Mouse (Mus musculus) thymus, postnatal 0 days (tissue): ENCODE measurements around the gene Fat3. TPM values are rescaled to one million over a fixed set of nuclear protein-coding genes. Genes with fewer than 3 reads are reported as not detected.

Experiments
- DNase-seq: peaks from one replicate; pipeline ENCODE4 v3.0.0-alpha.2; 2015; ENCODE audit warnings: low spot score
- polyA plus RNA-seq: library from polyadenylated mRNA; unstranded; fragments of >200 nt; fragmentation: Nextera tagmentation; extraction: Ambion mirVana; gene quantifications from 2 replicates; pipeline ENCODE4 v1.2.1, GENCODE M21; 2015

The Fat3 gene
- polyA plus RNA-seq, 1 experiment from 2014 or later, result 0.30 TPM

DNA sequence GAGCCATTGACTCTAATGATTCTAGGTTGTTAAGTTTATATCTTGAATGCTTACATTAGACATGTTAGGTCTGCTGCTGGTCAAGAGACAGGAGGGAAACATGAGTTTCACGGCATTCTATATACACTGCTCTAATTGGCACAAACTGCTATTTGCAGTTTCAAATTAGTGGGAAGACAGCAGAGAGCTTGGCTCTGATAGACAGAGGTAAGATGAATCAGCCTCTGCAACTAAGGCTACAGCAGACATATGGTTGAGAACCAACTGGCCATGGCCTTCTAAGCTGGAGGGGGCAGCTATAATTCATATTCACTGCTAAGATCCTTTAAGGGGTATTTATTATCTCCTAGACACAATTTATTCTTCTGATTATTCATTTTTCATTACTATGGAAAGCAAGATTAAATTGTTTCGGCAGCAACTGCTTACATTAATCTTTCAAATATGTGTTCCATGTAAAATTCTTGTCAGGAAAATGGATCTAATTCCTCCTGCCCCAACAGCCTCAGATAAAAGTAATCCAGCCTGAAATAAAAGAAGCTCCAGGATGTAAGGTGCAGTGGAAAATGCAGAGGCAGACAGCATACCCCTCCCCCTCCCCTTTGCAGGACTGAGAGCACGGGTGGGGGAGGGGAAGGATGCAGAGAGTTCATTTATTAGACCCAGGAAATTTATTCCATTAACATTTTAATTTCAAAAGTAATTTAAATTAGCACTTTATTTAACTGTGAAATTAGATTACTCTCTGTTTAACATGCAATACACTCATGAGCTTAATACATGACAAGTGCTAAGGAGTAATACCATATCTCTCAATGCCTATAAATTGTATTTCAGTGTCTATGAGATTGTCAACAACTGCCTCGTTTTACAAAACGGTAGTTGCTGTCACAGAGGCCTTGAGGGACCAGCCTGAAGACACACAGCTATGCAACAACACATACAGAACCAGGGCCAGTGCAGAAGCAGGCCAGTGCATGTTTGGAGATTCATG is 189.9 kb downstream of the Fat3 start:
- no peak for DNase-seq

DNA sequence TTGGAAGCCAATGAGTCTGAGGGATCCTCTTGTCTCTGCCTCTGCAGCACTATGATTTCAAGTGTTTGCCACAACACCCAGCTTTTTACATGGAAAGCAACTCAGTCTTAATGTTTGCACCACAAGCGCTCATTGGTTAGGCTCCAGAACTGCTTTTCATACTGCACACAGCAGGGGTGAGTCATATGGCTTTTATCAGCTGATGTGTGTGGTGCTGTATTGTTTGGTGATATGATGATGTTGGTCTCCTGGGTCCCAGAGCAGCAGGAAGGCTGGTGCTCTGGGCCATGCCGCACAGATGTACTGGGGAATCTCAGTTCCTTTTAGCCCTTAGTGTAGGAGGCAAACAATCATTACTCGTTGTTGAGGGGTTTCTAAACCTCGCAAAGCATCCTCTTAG is 190.8 kb downstream of the Fat3 start:
- DNase-seq, result no peak

DNA sequence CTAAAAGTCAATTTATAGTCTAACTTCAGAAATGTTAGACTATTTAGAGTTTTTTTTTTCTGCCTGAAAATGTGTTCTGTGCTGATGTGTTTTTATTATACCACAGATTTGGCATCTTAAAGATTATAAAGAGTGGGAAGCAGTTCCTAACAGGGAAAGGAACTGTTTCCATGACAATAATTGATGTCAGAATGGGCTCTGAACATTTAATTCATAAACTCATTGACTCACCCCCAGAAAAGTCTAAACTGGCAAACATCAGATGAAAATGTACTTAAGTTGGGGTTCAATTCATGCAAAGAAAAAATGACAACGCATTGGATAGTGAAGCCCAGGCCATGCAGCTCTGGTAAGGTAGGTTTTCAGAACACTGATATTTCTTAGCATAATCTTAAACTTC is 193.3 kb downstream of the Fat3 start:
- no peak for DNase-seq

DNA sequence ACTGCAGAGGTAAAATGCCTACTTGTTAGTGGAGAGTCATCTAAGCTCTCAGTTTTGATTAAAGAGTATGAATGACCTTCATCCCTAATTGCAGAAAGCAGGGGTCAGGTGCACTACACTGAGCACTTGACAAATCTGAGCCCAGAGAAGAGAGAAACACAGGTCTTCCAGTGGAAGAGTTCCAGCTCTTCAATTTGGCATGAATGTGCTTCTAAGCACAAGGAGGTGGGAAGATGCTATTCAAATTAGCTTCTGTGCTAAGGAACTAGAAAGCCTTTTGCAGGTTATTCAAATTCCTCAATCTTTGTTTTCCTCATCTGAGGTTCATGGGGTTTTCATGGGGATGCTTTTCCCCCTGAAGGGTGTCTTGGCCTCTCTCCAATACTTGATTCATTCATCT is 194.9 kb downstream of the Fat3 start:
- DNase-seq, result no peak

DNA sequence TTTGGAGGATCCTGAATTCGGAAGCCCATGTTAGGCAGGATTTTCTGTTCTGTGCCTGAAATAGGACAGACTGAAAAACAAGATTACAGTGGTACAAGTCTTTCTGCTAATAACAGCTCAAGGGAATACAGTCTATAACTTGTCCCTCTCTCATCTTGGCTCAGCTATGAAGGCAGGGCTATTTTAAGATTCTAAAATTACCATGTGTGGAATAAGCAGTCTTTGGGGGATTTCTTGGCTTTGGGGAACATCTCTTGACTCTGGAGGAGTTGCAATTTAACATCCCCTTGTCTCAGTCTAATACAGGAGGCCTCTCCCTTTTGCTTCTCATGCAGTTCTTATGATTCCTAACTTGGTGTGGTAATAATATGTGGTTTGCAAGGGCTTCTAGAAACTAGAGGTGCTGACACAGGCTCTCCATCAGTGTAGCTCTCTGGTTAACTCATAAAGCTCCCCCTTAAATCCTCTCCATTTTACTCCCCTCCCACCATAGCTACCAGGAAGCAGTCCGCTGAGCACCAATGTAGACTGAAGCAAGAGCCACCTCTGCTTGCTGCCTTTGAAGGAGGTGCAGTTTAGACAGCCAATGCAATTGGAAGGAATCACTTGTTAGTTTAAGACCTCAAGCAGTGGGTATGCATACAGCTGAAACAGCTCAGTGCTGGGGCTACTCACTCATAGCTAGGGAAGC is 195.5 kb downstream of the Fat3 start:
- DNase-seq, result no peak

DNA sequence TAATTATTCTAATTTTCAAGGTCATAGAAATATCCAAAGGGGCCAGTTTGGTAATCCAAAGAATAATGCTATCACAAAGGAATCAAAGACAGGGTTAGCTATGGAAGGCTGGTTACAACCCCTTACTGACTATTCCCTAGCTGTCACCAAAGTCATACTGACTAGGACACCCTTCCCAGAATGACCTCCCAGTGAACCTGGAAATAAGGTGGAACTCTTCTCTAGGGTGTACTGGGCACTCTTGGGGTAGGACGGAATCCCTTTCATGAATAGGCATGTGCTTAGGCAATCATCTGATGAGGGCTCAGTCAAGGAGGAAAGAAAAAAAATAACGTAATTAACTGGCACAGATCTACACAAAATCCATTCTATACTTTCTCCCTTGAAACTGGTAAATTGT is 196.1 kb downstream of the Fat3 start:
- DNase-seq, result no peak

DNA sequence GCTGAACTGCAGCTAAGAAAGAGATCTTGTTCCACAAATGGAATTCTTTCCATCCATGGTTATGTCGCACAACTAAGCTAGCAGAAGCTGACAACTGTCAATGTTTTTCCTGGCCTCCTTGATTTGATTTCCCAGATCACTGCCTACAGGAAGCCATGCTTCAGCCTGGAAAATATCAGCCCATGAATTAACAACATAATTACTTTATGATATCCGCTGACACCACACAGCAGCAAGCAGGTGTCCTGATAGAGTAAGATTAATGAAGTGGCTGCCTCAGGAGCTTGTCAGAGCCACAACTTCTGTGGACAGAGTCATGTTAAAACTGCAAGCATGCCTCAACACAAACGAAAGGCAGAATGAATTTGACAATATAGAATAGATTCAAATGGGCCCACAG is 198.6 kb downstream of the Fat3 start:
- DNase-seq, result no peak

DNA sequence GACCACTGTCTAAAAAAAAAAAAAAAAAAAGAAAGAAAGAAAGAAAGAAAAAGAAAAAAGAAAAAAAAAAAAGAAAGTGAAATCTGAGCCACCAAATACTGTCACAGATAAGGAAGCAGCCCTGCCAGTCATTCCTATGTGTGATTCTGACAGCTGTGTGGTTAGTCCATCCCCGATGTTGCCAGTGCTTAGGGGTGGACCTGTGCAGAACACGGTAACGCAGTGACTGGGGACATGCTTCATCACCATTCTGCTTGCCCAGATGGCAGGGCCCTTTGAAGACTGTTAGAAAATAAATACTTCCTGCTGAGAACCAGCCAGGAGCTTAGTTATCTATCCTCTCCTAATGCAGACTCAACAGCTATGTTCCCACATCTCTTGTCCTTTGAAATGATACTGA is 203.2 kb downstream of the Fat3 start:
- no peak for DNase-seq

DNA sequence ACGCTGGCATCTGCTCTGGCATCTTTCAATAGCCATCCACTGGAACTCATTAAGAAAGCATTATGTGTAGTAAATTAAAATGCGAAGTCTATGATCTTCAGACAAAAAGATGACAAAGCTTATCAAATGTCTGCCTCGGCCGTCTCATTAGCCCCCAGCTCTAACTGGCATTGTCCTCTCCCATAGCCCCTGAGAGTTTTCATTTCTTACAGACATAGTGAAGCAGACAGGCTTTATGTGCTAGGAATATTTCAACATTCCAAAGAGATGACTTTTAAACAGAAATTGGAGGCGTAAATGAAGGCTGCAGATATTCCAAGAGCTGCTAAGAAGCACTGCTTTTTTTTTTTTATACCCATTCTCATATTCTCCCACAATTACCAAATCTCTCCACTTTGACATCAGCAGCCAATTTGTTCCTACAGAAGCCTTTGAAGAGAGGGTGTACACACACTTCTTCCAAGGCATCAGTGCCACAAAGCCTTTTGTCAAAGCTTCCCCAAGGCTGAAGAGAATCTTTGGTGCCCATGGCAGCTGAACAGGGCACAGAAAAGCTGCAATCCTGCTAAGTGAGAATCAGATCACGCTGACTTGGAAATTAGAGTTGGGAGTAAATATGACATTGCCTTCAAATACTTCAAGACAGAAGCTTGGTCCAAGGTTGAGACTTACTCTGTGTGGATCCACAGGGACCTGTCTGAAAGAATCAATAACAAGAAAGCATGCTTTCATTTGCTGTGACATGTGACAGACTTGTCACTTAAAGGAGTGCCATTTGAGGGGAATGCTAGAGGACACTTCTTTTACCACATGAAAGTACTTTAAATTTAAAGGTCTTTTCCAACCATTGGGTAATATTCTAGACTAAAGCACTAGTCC is 206.9 kb downstream of the Fat3 start:
- no peak for DNase-seq

DNA sequence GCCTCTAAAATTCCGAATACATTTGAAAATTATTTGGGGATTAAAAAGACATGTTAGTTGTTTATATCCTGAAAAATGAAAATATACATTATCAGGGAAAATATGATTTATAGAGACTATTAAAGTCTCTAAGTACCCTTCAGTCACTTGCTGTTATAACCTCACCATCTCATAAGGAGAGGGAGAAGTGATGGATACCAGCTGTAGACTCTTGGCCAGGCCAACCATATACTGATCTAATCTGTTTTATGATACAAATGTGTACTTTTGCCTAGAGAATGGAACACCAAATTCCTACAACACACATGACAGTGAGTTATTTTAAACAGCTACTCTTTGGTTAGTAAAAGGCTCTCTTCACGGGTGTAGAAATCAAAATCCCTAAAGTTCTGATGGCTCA is 208.6 kb downstream of the Fat3 start:
- DNase-seq, result no peak

DNA sequence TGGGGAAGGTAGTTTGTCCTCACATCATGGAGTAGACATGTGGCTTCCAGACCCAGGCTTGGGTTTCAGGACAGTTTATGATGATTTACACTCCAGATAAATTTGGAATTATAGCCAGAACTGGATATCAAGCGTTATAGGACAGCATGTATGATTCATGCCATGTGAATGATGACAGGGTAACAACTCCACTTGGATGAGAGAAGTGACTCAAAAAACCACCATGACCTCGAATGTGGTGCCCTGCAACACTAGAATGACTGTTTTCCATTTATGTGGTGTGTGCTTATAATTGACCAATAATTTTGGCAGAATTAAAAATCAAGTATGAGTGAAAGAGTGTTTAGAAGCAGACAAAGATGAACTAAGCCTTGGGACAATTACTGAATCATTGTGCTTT is 210.2 kb downstream of the Fat3 start:
- no peak for DNase-seq

DNA sequence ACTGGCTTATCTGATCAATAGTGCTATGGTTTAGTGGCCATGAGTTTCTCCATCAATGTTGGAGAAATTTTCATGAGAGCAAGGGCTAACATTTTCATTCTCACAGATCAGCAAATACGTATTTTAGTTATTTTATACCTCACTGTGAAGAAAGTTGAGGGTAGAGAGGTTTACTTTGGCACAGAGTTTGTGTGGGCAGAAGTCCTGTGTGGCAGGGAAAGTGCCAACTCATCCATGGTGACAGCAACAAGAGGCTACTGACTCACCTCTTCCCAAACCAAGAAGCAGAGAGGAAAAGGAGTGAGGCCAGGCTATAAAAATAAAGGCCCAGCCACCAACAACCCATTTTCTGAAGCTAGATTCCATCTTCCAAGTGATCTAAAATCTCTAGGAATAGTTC is 218.1 kb downstream of the Fat3 start:
- no peak for DNase-seq

DNA sequence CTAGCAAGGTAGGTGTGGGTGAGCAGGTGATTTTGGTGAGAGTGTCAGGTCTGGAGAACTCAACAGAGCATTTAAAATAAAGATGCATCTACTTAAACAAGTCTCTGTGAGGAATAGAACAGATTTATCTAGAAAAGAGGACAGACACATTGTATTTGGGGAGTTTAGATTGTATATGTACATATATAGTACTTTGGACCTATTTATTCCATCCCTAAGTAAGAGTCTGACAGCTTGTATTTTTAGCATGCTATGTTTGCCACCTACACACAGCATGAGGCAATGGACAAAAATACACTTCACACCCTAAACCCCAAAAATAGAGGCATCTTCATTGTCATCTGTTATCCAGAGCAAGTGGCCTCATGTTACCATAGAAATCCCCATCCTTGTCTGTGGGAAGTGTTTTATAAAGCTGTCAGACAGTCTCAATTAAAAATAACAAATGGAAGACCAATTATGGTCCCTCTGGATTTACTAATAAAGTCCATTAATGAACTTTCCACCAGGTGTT is 218.7 kb downstream of the Fat3 start:
- DNase-seq, result no peak

DNA sequence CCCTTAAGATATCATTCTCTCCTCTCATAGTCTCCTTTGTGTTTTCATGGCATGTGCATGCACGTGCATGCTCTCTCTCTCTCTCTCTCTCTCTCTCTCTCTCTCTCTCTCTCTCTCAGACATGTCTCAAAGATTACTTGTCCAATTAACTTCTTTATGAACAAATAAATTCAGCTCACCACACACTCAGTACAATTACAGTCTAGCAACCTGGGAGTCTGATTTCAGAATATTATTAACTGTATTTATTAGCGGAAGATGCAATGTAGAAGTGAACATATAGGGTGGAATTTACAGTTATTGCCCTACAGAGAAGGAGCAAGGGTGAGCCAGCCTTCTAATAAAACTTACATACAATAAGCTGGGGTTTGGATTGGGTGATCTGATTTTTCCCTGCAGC is 225.5 kb downstream of the Fat3 start:
- DNase-seq, result no peak

DNA sequence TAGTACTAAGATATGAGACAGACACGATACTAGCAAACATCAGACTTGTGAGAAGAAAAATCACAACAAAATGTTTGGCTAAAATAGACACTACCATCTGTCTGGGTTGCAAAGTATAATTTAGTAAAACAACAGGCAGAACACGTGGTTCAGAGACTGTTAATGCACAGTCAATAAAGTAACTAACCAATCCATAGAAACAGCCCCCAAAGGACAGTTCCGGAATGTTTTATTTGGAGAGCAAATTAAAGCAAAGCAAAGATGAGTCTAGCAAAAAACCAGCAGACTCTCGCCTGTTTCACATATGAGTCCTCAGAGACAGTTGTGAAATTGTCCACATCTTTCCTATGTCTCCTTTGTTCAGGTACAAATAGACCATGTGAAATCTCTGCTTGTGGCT is 227.0 kb downstream of the Fat3 start:
- no peak for DNase-seq

DNA sequence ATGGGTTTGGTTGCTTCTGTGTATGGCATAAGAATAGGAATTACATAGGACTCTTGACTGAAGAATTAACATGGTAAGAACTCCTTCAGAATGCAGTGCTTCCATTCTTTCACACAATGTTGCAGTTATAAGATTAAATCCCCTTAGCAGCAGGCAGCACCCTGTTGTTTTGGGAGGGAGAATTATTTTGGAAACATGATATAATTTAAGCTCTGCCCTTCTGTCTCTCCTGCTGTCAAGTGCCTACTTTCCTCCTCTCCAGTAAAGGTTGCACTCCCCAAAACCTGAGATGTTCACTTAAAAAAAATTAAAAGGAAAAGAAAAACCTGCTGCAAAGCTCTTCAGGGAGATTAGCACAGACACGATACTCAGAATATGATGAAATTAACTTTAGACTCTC is 228.3 kb downstream of the Fat3 start:
- no peak for DNase-seq

DNA sequence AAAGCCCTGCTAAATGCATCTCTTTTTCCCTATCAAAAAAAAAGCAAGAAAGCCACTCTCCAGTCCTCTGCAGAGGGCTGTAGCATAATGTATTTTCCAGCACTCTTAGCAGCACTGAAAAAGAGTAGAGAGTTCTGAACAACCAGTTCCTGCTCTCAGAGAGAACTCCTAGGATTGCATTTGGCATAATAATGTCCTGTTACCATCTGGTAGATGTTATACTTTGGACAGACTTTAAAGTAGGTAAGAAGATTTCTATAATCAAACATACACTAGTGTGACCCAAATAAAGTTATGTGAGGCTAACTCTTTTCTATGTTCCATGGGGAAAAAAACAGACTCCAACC is 230.3 kb downstream of the Fat3 start:
- DNase-seq, result no peak

DNA sequence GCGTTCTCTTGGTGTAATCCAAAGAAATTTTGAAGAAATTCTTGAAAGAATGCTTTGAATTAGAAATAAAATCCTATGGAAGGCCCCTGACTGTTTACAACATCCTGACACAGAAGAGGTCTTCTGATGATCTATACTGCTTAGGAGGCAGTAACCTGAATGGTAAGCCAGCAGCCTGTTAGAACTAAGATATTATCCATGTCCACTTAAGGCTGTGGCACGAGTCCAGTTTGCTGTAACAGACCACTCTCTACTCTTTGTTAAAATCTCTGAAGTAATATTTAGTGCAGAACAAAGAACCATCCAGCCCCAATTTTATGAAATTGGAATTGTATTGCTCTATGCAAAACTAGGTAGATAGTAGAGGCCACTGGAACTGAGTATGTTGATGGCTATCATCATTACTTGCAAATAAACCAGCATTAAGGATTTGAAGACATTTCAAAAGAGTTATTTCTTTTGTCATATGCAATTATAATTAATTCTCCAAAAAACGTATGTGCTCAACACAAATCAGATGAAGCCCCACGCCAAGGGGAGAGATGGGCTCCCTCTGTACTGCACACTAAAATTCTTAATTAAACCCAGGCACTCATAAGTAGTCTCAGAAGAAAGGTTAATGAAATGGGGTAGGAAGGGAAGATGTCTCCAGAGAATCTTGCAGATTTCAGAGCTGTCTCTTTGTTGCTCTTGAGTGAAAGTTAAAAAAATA is 230.9 kb downstream of the Fat3 start:
- no peak for DNase-seq

DNA sequence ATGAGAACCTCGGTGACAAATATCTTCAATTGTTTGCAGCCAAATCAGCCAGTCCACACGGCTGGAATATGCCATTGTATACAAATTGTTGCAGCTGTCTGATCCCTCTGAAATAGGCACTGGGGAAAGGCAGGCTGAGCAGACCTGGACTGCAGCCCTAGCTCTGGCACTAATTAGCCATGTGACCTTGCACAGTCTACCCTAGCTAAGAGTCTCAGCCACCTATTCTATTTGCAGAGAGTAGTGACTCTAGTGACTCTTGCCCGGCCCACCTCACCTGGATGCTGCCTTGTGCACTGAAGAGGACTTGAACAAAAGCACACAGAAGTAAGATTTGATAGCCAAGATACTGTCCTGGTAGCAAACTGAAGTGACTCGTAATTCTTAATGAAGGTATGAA is 235.6 kb downstream of the Fat3 start:
- no peak for DNase-seq

DNA sequence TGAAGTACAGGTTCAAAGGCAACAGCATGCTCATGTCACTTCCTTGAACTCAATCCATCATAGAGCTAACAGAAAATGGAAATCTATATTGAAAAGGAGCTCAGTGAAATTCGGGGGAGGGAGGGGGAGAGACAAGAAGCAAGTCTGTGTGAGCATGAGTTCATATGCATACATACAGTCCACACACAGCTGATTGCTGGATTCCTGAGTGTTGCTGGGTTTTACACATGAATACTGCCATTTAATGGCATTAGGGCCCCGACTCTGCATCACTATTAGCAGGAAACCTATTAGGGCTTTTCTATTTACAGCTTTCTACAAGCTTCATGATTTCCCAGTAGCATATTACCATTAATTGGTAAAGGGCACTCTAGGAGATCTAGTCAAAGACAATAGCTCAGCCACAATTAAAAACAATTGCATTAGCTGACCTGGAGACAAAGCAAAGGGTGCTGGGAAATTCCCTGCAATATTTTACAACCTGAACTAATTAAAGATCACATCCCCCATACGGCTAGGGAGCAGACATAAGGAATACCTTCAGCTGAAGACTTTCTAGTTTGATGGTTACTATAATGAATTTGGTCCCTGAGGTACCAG is 243.7 kb downstream of the Fat3 start:
- DNase-seq, result no peak
